Mouse (Mus musculus): ENCODE measurements at regions not wholly inside any gene's neighbourhood (a gene's known extent, or its start where the extent isn't known, plus 50 kb on each side); places are given as distances from the start of the nearest gene placed in this dataset.

GRCm38 (mm10) chr13:52778848-52779247 lies 150.6 kb downstream of the Auh start:
- TF ChIP-seq CTCF (IDR thresholded peaks at IDR 0.05; ENCODE audit: low read depth): no peak
- TF ChIP-seq EP300 (IDR thresholded peaks at IDR 0.05; ENCODE audit: low read depth): no peak

Data from heart, postnatal 0 days (tissue).